Mouse (Mus musculus): Measurements from ENCODE around the gene Ints11.

DNA sequence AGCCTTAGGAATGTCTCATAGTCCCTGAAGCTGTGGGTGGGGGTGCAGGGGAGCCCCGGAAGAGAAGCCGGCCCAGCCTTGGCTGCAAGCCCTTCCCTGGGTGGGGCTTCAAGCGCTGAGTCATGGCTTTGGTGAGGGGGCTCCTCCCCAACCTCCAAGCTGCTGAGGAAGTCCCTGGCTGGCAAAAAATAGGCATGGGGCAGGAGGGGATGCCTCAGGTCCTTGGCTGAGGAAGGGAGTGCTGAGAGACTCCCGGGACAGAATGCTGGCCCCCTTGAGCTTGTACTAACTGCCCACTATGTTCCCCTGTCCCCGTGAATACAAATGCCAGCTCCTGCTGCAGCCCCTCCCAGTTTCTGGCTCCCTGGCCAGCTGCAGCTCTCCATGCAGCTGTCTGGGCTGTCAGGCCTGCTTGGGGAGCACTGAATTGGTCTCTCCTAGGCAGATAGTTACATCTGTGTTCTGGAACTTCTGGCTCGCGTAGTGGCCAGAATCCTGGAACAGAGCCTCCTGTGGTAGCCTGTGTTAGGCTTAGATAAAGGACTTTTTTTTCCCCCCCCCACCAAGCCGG is 25.1 kb downstream of the Ints11 start:
- TF ChIP-seq CTCF (IDR thresholded peaks at IDR 0.05; ENCODE audit: low read depth, low read length) (no peak), POLR2A (IDR thresholded peaks at IDR 0.05; ENCODE audit: borderline replicate concordance, low read depth, low read length) (no peak)
